Mouse (Mus musculus): ENCODE measurements around the gene Dctn3. TPM values are rescaled to one million over a fixed set of nuclear protein-coding genes. Genes with fewer than 3 reads are reported as not detected.

Gene Dctn3
- polyA plus RNA-seq, 1 experiment from 2014 or later = 154 TPM

- H3K27ac ChIP-seq = peak overlapping the region; percentile 70
- peak overlapping the region; percentile 80 for H3K4me3 ChIP-seq (replicated peaks; ENCODE audit: low read depth, low read length)
- DNase-seq (ENCODE audit: low spot score) (peak; percentile 25), ATAC-seq (replicated peaks; ENCODE audit: low FRiP score, low read depth) (0 out of 2 replicates have a peak, but pooled peaks have one; percentile 8)
- peaks cover 21% of the 10 kb centered on the region for H3K4me1 ChIP-seq (replicated peaks; ENCODE audit: insufficient read depth, low read length)
- no peaks in the 10 kb centered on the region for H3K9me3 ChIP-seq (replicated peaks; ENCODE audit: low read length)
- no peak for TF ChIP-seq CTCF (IDR thresholded peaks at IDR 0.05; ENCODE audit: low read depth)
- peak overlapping the region; percentile 93 for H3K9ac ChIP-seq (ENCODE audit: low read depth, low read length)
- WGBS = 36% methylated on average over 31 of the region's 31 CpGs
- no peaks in the 10 kb centered on the region for H3K27me3 ChIP-seq (ENCODE audit: insufficient read depth, low read length)
- peak overlapping the region; percentile 92 for H3K4me2 ChIP-seq (ENCODE audit: low read length)
- 0 out of 2 replicates have a peak, but pooled peaks cover 9% of the 10 kb centered on the region for H3K36me3 ChIP-seq (ENCODE audit: insufficient read depth, low read length)
Observed at GRCm38 (mm10) chr4:41712421-41713196, 10.4 kb downstream of the Dctn3 start.

GRCm38 (mm10) chr4:41711705-41712375 is 11.1 kb downstream of the Dctn3 start:
- 0 out of 2 replicates have a peak, but pooled peaks cover 5% of the 10 kb centered on the region for H3K36me3 ChIP-seq (ENCODE audit: insufficient read depth, low read length)
- no peak overlapping the region for H3K27ac ChIP-seq
- ATAC-seq (replicated peaks; ENCODE audit: low FRiP score, low read depth) (no peak), DNase-seq (ENCODE audit: low spot score) (no peak)
- peak overlapping the region; percentile 80 for H3K4me3 ChIP-seq (replicated peaks; ENCODE audit: low read depth, low read length)
- peaks cover 21% of the 10 kb centered on the region for H3K4me1 ChIP-seq (replicated peaks; ENCODE audit: insufficient read depth, low read length)
- H3K27me3 ChIP-seq (ENCODE audit: insufficient read depth, low read length) = no peaks in the 10 kb centered on the region
- TF ChIP-seq CTCF (IDR thresholded peaks at IDR 0.05; ENCODE audit: low read depth) = no peak
- 75% methylated on average over 16 of the region's 16 CpGs for WGBS
- peak overlapping the region; percentile 92 for H3K4me2 ChIP-seq (ENCODE audit: low read length)
- H3K9me3 ChIP-seq (replicated peaks; ENCODE audit: low read length) = no peaks in the 10 kb centered on the region
- peak overlapping the region; percentile 93; the same call in 1 of the 2 replicates for H3K9ac ChIP-seq (ENCODE audit: low read depth, low read length)

GRCm38 (mm10) chr4:41710229-41710628 is 12.7 kb downstream of the Dctn3 start:
- ATAC-seq (replicated peaks; ENCODE audit: low FRiP score, low read depth) = no peak
- no peaks in the 10 kb centered on the region for H3K27me3 ChIP-seq (ENCODE audit: insufficient read depth, low read length)
- no peak overlapping the region for H3K27ac ChIP-seq
- peak; percentile 44 for TF ChIP-seq CTCF (IDR thresholded peaks at IDR 0.05; ENCODE audit: low read depth)
- no peak for DNase-seq (ENCODE audit: low spot score)
- no peak overlapping the region for H3K9ac ChIP-seq (ENCODE audit: low read depth, low read length)
- H3K4me3 ChIP-seq (replicated peaks; ENCODE audit: low read depth, low read length) = no peak overlapping the region
- H3K4me2 ChIP-seq (ENCODE audit: low read length) = no peak overlapping the region
- 65% methylated on average over 4 of the region's 4 CpGs for WGBS
- H3K9me3 ChIP-seq (replicated peaks; ENCODE audit: low read length) = no peaks in the 10 kb centered on the region
- no peaks in the 10 kb centered on the region for H3K36me3 ChIP-seq (ENCODE audit: insufficient read depth, low read length)
- peaks cover 21% of the 10 kb centered on the region for H3K4me1 ChIP-seq (replicated peaks; ENCODE audit: insufficient read depth, low read length)

DNA sequence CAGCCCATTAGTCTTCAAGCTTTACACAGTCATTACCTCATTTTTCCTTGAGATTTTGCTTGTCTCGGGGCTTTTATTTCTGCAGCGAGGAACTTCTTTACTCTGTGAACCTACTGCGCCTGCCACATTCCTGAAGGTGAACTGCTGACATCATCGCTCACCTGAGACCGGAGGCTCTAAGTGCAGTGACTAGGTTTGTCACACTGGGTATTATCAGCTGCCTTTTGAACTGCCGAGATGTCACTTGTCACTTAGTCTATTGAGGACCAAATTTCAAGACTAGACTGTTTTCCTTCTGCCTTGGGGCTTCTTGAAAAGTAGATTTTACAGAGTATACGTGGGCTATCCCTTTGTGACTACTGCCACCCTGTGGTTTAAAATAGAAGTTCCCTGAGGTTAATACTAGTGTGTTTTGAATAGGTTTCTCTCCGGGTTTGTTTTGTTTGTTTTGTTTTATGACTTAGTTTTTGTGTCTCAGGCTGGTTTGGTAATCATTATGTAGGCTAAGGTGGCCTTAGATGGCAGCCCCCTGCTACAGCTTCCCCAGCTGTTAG is 14.7 kb downstream of the Dctn3 start:
- WGBS = 38% methylated on average over 8 of the region's 8 CpGs
- H3K9ac ChIP-seq (ENCODE audit: low read depth, low read length) = no peak overlapping the region
- H3K4me1 ChIP-seq (replicated peaks; ENCODE audit: insufficient read depth, low read length) = peaks cover 17% of the 10 kb centered on the region
- ATAC-seq (replicated peaks; ENCODE audit: low FRiP score, low read depth) = 0 out of 2 replicates have a peak, but pooled peaks have one; percentile 12
- no peak overlapping the region for H3K4me2 ChIP-seq (ENCODE audit: low read length)
- no peaks in the 10 kb centered on the region for H3K9me3 ChIP-seq (replicated peaks; ENCODE audit: low read length)
- DNase-seq (ENCODE audit: low spot score) = peak; percentile 91
- TF ChIP-seq CTCF (IDR thresholded peaks at IDR 0.05; ENCODE audit: low read depth) = peak; percentile 87
- peaks cover 3% of the 10 kb centered on the region; the same call in 1 of the 2 replicates for H3K27me3 ChIP-seq (ENCODE audit: insufficient read depth, low read length)
- no peak overlapping the region for H3K4me3 ChIP-seq (replicated peaks; ENCODE audit: low read depth, low read length)
- no peaks in the 10 kb centered on the region for H3K36me3 ChIP-seq (ENCODE audit: insufficient read depth, low read length)
- H3K27ac ChIP-seq = no peak overlapping the region

- no peak overlapping the region for H3K9ac ChIP-seq (ENCODE audit: low read depth, low read length)
- DNase-seq (ENCODE audit: low spot score) (peak; percentile 89), ATAC-seq (replicated peaks; ENCODE audit: low FRiP score, low read depth) (peak; percentile 71)
- H3K4me1 ChIP-seq (replicated peaks; ENCODE audit: insufficient read depth, low read length) = peaks cover 8% of the 10 kb centered on the region
- no peak overlapping the region for H3K4me3 ChIP-seq (replicated peaks; ENCODE audit: low read depth, low read length)
- H3K9me3 ChIP-seq (replicated peaks; ENCODE audit: low read length) = no peaks in the 10 kb centered on the region
- peaks cover 3% of the 10 kb centered on the region; the same call in 1 of the 2 replicates for H3K27me3 ChIP-seq (ENCODE audit: insufficient read depth, low read length)
- WGBS = 2% methylated on average over 13 of the region's 13 CpGs
- H3K27ac ChIP-seq = no peak overlapping the region
- H3K4me2 ChIP-seq (ENCODE audit: low read length) = 0 out of 2 replicates have a peak overlapping the region, but pooled peaks have one; percentile 17
- peak; percentile 80 for TF ChIP-seq CTCF (IDR thresholded peaks at IDR 0.05; ENCODE audit: low read depth)
- no peaks in the 10 kb centered on the region for H3K36me3 ChIP-seq (ENCODE audit: insufficient read depth, low read length)
Observed at GRCm38 (mm10) chr4:41707011-41707535, 15.9 kb downstream of the Dctn3 start.

Measured in kidney, postnatal 0 days (tissue).